Mouse (Mus musculus): ENCODE data around the gene Cdca4.
A peak's percentile ranks its signal among the peaks of the same experiment; 100 is the strongest.
"Not testable (repeated sequence)": the region's sequence is repeated elsewhere in the genome, so short reads cannot be mapped to it uniquely, and the experiment has no call there.

Gene Cdca4

DNA sequence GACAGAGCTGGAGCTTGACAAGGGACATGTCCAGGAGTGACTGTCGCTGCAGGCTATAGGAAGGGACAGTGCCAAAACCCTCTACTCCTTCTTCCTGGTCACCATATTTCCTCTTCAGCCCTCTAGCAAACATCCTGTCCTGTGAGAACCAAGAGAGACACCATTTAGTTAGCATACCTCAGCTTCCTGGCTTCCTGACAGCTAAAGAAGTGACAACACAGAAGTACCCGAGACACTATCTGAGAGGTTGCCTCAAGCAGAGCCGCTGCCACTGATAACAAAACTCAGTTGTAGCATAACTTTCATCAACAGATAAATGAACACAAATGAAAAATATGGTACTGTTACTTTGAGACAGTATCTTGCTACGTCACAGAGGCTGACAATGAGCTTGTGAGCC is 7.2 kb downstream of the Cdca4 start:
- DNase-seq, result no peak

DNA sequence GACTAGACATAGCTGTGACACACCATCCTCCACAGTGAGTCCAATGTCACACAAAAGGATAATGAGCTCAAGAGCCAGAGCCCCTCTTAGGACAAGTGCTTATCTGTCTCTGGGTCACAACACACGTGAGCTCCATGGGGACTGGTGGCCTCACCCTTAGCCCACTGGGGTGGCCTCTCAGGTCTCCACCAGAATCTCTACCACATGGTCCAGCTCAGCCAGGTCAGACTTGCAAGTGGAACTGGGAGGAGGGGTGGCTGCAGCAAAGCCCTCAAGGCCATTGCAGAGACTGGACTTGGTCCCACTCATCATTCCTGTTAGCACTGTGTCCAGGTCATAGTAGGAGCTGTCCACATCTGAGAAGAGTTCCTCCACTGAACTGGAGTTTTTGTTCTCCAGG is 8.0 kb downstream of the Cdca4 start:
- no peak for DNase-seq

DNA sequence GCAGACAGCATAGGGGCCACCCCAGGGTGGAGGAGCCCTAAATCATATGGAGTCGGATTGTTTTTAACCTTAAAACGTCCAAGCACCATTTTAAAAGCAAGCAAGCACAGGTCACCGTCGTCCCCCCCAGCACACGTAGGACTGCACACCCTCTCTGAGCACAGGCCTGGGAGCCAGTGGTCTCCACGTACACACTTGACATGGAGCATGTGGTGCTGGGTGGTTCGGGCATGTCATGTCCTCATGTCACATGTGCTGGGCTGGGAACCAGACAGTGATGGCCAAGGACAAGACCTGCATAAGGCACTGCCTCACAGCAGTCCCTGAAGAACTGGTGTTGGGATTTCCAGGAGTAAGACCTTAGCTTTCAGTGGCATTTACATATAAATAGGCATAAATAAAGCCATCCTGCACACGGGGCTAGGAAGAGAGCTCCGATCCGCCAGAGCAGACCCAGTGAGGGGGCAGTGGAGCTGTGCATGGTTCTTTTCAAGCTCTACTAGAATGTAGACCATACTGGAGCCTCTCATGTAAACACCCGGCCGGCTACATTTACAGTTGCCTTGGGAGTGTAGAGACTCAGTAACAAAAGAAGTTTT is 8.7 kb downstream of the Cdca4 start:
- no peak for DNase-seq

DNA sequence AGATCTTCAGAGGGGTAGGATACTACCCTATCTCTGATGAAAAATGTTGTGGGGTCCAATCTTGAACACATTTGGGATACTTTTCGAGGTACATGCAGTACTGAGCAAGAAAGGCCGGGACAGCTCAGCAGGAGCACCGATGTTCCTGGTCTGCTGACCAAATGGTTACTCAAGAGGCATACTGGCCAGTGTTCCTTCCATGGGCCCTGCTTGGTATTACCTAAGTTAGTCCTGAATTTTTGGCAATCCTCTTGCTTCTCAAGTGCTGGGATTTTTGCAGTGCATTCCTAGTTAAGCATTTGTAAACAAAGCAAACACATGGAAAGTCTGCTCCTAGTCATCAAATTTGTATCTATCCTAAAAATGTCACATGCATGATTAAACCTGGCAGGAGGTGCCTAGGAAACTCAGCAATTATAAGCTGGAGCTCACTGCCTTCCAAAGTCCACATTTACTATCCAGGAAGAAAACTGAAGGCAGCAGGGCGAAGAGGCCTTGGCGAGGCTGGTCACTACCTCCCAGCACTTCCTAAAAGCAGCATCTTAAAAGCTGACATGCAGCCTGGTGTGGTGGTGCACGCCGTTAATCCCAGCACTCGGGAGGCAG is 10.1 kb downstream of the Cdca4 start:
- DNase-seq, result no peak

DNA sequence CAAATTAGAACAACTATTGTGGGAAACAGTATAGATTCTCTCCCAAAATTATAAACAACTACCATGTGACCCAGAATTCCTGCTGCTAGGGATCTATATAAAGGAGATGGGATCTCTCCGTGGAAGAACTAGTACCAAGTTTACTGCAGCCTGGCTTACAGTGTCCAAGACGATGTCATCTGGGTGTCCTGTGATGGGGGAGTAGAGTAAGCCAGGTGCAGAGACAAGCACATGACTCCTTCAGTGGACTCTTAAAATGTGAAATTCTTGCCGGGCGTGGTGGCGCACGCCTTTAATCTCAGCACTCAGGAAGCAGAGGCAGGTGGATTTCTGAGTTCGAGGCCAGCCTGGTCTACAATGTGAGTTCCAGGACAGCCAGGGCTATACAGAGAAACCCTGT is 12.4 kb downstream of the Cdca4 start:
- DNase-seq, result not testable (repeated sequence)

DNA sequence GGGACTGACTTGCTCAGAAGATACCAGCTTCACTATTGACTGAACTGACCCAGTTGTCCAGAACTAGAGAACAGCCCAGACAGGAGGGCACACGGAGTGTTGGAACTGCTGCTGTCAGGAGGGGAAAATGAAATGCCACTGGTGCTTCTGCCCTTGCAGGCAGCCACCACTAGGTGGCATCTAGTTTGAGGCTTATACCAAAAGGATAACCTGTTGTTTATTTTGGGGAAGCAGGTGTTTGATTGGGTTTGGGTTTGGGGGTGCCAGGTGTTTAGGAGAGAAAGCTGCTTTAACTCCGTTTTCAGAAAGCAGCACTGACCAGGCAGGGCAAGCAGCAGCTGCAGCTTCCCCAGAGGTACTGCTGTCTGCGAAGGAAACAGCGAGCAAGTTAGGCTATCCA is 12.9 kb downstream of the Cdca4 start:
- DNase-seq, result peak; percentile 74 to 80

DNA sequence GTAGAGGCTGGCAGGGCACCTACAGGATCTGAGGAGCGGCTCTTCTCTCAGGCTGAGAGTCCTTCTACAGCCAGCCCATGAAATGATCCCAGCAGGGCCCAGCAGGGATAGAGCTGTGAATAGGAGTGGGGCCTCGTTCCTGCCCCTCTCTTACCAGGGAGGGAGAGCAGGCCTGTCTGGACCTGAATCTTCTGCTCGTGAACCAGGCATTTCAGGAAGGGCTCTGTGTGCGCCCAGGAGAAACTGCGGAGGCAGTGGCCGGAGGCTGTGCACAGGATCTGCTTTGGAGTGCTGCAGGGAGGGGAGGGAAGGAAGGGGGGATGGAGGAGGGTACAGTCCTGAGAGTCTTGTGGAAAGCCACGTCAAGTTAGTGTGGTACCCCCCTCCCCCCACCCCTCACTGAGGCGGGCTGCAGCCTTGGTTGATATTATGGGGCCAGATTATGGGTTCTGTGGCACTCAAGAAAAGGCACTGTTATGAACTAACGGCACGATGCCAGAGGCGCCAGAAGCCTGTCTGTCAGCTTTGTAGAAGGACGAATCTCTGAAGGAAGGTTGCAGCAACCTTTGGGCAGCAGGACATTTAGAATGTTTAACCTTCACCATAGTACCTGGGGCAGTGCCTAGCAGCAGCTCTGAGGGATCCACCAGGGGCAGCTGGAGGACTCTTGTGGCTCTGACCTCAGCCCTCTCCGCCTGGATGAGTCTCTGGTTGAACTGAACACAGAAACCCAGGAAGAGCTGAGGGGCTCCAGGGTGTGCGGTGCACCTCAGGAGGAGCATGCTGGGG is 14.3 kb downstream of the Cdca4 start:
- no peak for DNase-seq

DNA sequence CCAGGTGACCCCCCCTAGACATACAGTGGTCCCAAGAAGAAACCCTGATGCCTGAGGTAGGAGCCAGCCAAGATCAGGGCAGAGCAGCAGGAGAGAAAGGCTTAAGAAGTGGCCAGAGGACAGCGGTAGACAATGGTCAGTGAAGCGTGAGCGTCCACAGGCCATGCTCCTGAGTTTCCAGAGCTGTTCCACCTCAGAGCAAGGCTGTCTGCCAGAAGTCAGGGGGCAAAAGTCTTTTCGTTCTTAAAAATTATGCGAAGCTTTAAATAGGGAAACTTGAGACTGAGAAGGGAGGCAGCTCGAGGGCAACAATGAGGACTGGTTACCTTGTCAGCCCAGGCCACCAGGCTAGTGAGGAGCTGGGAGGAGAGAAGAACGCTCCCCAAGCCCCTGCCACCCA is 15.9 kb downstream of the Cdca4 start:
- no peak for DNase-seq

DNA sequence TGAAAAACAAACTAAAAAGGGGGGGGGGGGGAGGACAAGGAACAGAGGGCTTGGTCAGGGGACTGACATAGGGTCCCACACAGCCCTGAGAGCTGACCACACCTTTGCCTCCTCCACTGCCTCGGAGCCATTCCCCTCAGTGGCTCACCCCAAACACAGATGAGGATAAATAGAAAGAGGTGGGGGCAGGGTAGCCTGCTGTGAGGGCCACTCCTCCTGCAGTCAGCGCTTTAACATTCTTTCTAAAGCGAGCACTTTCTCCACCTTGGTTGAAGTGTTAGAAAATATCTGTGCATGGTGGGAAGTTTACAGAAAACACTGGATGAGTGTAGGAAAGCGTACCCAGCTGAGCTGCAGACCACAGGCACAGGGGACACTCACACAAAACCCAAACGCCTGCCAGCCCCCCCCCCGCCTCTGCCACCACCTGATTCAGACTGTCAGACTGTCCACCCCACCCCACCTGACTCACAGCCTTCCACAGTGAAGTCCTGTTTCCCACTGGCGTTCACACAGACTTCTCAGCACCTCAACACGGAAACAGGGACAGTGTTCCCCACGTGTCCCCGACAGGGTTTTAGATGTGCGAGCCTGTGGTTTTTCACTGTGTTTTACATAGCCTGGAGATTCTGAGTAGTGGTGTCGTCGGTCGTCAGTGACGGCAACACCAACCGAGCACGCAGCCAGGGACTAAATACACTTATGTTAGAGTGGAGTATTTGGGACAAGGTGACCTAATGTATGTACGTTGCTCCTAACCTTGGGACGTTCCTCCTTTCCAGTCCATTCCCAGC is 18.9 kb downstream of the Cdca4 start:
- DNase-seq, result peak in 1 of 2 experiments; percentile 12

DNA sequence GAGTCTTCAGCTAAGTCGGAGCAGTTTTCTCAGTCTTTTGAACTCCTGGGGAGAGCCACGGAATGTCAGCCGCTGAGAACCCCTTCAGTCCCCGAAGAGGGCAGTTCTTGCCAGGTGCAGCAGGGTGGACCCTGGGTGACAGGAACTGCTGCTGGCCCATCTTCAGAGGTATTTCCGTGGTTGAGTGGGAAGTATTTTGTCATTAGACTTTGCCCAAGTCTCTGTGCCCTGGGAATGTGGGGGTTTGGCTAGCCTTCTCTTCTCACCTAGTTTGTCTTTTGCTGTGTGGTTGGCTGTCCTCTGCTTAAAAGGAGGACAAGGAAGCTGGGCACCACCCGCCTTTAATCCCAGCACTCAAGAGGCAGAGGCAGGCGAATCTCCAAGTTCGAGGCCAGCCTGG is 19.6 kb downstream of the Cdca4 start:
- DNase-seq, result peak in 1 of 2 experiments; percentile 6

DNA sequence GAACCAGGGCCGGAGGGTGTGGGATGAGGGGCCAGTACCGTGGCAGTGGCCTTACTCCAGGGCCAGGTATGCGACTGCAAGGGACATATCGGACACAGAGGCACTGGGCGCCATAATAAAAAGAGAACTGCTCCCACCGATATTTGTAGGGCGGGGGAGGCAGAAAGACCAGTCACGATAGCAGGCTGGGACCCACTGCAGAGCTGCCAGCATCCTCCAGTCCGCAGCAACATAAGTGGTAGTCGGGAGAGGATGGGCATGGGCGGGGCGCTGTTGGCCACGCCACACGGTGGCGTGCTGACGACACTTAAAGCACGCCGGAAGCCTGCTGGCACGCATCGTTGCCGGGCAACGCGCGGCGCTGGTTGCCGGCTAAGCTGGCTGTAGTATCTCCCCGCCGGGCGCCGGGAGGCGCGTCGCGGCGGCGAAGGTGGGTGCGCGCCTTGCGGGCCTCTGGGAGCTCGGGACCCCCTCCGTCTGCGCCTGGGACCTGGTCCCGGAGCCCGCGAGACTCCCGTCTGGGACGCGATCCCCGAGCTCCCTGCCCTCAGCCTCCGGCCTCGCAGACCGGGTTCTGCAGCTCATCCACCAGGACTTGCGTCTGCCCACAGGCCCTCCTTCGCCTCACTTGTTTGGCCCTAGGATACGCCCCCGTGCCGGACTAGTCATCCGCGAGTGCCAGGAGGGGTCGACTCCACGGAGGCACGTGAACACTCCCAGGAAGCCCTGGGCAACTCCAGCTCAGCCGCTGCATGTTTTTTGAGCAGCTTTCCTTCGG is 20.4 kb downstream of the Cdca4 start, which contains the start of gene Clba1:
Gene Clba1 (plus strand): TSS at position 351 of the 778 bp plus-strand sequence.
- DNase-seq, result peak; percentile 94 to 96

DNA sequence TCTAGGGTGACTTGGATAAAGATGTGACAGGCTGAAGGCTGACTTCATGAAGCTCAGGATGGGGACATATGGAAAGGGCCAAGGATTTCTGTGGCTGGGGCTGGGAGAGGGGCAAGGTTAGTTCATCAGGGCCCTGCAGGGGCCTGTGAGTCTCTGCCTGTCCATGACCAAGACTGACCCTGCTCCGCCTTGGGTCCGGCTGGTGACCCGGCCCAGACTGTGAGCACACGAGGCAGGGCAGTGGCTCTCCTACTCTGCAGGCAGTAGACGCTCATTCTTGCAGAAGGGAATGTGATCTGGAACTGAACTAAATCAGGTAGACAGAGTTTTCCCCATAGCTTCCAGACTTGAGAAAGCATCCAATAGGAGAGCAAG is 21.0 kb downstream of the Cdca4 start:
- no peak for DNase-seq

DNA sequence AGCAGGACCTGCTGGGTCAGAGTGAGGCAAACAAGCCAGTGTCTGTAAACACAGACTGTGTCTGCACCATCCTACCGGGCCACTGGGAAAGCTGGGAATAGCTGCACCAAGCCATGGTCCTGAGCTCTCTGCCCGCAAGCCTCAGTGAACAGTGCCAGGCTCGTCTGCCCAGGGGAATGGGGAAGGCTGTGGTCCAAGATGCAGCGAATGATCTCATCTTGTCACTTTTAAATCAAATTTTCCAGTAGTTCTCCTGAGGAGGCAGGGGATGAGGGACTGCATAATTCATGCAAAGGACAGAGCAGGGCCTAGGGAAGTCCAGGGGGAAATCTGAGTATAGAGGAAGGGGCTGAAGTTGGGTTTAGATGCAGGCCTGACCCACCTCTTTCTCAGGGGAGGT is 21.4 kb downstream of the Cdca4 start:
- DNase-seq, result peak in 1 of 2 experiments; percentile 46

DNA sequence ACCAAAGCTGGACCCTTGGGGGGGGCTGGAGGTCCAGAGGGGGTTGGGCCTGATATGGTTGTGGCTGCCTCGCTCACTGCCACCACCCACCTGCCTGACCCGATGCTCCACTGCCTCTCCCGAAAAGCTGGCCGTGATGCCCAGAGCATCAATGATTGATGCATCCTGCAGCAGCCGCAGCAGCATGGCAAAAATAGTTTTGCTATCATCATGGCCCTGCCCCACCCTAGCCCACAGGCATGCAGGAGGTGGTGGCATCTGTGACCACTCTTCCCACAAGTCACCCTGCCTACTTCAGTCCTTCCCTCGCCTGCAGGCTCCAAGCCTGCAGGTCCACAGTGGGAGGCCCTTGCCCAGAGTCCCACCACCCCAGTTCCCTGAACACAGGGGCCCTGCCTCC is 23.2 kb downstream of the Cdca4 start:
- no peak for DNase-seq

DNA sequence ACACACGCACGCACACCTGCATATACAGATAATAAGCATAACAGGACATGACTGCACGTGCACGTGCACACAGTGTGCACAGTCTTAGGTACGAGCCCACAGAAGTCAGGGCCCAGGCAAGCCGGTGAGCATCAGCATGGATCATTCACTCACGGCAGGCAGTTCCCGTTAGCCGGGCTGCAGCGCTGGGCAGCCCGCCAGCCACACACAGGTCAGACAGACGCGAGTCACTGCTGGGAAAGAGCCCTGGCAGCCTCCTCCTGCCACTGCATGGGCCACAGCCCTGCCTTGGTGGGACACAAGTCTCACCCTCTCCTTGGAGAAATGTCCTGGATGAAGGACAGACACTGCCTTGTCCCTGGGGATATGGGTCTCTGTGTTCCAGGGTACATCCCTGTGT is 25.2 kb downstream of the Cdca4 start:
- DNase-seq, result peak; percentile 47 to 53

DNA sequence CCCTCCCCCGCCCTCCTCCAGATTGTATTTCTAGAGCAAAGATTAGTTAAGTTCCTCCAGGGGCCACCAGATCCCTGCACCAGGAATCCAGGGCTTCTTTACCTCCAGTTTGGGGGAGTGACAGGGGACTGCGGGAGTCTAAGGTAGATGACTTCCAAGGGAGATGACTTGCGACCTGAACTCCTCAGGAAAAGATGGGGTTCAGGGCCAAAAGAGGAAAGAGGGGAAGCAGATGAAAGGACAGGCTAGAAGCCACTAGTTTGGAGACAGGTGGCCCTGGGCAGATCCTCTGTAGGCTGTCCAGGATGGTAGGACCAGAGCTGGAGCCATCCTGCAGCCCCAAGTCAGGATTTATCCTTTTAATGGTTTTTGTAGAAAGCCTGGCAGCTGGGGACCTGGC is 26.3 kb downstream of the Cdca4 start:
- no peak for DNase-seq

DNA sequence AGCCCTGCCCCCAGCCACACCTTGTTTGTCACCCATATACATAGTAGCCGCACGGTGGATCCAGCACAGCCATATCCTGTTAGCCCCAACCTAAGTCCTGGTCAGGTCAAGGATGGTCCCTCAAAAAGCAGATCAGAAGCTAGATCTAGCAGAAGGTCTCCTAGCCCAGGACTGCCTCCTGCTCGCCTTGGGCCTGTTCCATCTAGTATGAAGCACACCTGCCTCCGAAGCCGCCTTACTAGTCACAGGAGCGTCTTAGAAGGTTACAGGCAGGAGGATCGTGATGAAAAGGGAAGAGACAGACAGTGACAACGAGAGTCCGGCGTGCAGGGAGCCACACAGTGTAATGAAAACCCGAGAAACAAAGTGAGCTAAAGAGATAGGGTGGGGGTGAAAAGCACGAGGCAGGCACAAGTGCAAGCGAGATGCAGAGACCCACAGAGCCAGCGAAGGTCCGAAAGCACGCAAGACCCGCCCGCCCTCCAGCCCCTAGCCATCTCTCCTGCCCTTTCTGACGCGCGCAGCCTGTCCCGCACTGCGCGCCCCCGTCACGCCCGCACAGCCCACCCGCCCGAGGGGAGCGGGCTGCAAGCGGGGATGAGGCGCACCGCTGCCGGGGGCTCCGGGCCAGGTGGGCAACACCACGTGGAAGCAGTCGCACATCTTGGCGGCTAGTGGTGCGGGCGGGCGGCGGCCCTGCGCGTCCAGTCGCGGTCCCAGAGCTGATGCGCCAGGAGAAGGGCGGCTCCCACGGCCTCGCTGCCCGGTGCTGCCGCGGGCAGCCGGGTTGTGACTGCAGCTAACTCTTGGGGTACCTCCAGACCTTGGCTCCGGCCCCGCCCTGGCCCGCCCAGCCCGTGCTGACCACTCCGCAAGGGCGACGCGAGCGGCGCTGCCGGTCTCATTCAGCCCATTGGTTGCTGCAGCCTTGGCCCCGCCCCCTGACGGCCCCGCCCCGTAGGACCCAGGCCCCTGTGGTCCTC is 27.1 kb downstream of the Cdca4 start, which contains the start of gene Ahnak2:
Gene Ahnak2 (minus strand): TSS at position 794 of the 983 bp plus-strand sequence.
- DNase-seq, result peak; percentile 73 to 78

DNA sequence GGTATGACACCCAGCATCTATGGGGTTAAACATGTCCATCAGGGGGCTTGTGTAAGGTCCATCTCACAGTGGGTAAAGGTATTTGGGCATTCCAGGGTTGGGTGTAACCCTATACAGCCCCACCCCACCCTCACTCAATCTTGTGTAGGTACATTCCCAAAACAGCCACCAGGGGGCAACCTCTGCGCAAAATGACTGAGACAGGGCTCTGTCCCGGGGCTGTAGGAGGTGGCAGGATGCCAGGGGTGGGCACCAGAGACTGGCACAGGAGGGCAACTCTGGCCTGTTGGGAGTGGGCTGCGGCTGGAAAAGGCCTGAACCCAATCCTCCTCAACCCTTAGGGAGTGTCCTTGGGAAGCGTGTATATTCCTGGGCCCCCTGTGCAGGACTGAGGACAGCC is 28.7 kb downstream of the Cdca4 start:
- DNase-seq, result peak; percentile 75 to 86

DNA sequence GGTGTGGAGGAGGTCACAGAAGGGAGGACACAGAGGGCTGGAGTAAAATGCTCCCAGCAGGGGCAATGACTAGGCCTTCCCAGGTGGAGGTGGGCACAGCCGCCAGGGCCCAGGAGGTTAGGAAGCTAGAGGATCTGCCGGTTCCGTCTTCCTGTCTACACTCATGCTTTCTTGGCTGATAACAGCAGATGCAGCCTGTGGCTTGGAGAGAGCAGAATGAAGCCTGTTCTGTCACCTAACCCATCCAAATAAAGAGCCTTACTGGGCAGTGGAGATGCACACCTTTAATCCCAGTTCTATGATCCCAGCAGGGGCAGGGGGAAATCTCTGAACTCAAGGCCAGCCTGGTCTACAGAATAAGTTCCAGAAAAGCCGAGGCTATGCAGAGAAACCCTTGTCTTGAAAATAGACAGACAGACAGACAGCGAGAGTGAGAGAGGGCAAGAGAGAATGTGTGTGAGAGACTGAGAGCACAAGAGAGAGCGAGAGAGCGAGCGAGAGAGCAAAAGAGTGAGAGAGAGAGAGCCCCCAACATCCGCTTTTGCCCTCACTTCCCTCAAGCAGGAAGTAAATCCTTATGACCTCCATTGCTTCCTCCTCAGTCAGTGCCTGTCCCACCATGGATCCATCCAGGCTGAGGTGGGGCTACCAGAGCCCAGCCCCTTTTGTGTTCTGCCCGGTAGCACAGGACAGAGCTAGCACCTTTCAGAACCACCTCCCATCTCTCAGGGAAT is 29.8 kb downstream of the Cdca4 start:
- no peak for DNase-seq

DNA sequence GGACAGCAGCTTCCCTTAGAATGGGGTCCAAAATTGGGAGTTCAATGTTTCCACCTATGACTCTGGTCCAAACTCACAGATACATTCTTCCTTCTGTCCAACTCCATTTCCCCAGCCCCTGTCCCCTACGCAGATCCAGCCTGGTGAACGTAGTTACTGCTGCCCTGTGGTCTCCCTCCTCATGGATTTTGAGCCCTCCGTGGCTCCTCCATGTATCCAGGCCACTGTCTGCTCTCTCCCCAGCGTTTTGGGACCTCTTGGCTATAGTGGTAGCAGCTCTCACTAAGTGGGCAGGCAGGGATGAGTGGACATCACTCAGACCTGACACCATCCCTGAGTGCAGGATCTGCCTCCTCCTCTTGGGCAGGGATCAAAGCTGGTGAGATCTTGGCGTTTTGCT is 30.5 kb downstream of the Cdca4 start:
- peak in 1 of 2 experiments; percentile 17 for DNase-seq

Measured in cerebellum, postnatal 14 days (tissue).